Mouse (Mus musculus) urinary bladder, postnatal 36 days (tissue): ENCODE data around the gene Habp4.

Experiments used
- DNase-seq, 2 experiments: peaks; one replicate each; pipeline ENCODE4 v3.0.0; 2022; ENCODE audit warnings: low spot score in 2 of 2, mixed read lengths in 1 of 2

Habp4 gene

DNA sequence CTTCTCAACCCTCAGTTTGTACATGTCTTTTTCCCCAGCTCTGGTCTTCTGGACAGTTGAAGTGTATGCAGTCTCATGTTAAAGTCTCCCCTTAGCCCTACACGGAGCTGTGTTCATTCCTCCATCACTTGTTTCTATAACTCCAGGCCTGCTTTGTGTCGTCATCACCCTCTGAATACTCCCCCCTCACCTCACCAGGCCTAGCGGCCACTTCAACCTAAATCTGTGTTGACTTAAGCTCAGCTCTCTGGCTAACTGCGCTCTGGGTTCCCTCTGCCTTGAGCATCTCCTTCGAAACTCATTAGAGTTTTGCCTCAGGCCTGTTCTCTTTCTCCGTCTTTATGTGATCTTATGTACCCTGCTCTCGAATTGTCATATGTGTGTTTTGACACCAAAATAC is 16.4 kb downstream of the Habp4 start:
- DNase-seq, result no peak

DNA sequence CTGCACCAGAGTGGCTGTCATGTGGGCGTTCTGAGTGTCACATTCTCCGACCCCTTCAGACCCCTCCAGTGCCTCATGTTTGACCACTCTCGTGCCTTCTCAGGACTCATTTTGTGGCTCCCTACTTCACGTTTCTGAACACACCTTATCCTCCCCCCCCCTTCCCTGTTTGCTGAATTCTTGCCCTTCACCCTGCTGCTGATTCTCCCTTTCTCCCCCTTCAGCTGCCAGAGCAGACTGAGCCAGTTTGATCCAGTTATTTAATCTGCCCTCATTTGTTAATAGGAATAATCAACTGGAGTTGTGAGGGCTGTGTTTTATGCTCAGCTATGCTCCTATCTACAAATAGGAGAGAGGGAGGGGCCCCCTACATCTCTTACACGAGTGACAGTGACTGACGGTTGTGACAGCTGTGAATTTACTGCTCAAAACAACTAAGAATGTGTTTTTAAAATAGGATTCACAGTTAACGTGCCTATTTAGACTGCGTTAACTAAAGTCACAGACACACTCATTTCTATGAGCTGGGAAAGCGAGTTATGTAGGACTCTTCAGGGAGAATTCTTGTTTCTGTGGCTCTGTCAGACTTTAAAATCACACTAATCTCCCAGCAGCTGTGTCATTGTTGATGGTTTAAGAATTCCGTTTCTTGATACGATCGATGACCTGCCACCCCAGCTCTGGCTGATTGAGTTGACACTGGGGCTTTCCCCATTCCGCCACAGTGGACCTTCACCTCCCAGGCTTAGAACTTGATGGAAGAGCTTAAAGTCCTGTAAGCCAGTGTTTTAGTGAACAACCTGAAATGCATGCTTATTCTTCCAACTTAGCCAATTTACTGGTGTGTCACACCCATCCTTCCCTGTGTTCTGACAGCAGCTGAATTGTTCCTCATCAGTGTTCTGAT is 17.4 kb downstream of the Habp4 start:
- no peak for DNase-seq

DNA sequence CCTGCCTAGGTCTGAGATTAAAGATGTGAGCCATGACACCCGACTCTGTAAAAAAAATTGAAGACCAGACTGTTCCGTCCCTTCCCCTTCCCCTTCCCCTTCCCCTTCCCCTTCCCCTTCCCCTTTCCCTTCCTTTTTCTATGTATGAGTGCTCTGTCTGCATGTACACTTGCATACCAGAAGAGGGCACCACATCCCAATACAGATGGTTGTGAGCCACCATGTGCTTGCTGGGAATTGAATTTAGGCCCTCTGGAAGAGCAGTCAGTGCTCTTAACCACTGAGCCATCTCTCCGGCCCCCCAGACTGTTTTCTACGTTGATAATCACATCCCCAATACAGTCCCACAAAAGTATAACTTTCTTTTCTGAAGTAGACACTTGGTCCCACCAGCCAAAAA is 18.7 kb downstream of the Habp4 start:
- DNase-seq, result no peak

DNA sequence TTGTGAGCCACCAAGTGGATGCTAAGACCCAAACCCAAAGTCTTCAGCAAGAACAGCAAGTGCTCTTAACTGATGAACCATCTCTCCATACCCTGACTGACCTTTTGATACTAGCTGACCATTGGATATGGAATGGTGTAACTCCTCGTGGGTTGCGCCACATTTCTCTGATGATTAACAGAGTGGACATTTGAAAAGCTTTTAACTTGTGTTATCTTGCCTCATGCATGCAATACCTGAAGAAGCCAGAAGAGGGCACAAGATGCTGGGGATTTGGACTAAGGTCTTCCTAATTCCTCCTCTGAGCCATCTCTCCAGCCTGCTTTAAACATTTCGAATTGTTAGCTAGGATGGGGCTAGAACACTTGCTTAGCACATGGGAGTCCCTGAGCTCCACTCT is 19.3 kb downstream of the Habp4 start:
- DNase-seq, result peak; percentile 32 to 37

DNA sequence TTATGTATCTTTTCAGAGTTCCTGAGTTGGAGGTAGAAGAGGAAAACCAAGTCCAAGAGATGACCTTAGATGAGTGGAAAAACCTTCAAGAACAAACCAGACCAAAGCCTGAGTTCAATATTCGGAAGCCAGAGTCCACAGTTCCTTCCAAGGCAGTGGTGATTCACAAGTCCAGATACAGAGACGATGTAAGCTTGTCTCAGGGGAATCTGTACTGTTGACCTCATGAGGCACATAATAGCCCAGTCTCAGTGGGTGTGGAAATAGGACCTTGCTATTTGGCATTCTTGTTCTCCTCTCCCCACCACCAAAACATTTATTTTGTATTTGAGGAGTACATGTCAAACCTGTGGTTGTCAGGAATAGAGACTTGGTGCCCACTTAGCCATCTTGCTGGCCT is 20.5 kb downstream of the Habp4 start:
- DNase-seq, result no peak

DNA sequence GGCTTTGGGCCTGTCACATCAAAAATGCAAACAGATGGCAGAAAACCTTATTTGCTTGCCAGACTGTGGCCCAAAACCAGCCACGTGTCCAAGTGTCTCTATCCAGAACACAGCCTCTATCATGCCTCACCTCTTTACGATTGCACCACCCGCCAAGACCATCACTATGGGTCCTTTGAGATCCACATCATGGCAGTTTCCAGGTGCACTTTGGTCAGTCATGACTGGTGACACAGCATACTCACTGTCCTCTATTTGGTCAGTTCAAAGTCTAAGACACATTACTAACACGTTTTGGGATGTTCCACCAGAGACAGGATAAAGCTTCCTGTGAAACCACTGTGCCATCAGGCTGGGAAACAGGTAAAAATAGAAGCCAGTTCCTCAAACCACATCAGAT is 22.0 kb downstream of the Habp4 start:
- DNase-seq, result no peak

DNA sequence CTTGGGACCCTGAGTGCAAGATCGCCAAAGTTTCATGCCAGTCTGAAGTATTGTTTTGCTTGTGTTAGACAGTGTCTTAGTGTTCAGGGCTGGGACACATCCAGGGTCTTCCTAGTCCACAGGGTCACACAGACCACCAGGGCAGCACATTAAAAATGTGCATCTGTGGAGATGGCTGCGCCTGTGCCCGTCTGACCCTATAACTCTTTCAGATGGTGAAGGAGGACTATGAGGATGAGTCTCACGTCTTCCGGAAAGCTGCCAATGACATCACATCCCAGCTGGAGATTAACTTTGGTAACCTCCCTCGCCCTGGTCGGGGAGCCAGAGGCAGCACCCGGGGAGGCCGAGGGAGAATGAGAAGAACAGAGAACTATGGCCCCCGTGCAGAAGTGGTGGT is 22.7 kb downstream of the Habp4 start:
- no peak for DNase-seq

DNA sequence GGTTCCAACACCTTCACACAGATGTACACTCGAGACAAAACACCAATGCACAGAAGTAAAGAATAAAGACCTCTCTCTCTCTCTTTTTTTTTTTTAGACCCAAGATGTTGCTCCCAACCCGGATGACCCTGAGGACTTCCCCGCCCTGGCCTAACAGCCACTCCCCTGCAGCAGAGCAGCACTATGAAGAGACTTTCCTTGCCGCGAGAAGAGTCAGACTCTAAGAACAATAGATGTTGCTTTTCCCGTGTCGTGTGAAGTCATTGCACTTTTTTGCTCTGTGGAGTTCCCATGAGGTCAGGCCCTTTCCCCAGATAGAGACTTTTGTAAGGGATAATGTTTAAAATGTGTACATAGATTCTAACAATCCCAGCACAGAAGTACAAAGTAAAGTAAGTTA is 23.6 kb downstream of the Habp4 start:
- DNase-seq, result no peak

DNA sequence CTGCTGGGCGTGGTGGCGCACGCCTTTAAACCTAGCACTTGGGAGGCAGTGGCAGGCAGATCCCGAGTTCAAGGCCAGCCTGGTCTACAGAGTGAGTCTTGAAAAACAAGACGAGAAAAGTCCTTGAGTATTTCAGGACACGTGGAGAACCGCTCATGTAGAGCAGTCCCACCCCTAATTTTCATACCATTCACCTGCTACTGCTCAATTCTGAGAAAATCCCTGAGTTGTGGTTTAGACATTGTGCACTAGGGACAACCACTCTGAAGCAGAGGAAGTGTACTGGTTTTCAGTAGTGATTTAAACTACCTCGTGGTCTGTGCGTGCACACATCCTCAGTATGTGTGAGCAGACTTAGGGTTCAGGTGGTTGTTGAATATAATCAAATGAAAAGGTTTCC is 24.0 kb downstream of the Habp4 start:
- no peak for DNase-seq

DNA sequence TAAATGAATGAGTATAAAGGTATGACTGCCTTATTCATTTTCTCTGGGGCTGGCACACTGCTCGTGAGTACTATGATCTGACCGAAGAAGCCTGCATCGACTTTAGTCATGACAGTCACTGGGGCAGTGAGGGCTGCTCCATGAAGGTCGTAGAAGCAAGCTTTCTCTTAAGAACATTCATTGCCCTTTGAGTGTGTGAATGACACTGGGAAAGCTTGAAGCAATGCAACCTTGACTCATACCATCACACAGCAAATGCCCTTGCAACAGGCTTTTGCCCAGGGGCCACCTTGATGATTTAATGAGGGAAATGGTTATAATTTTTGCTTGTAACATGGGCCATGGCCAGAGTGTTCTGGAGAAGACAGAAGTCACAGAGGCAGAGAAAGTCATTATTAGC is 24.9 kb downstream of the Habp4 start:
- DNase-seq, result no peak

DNA sequence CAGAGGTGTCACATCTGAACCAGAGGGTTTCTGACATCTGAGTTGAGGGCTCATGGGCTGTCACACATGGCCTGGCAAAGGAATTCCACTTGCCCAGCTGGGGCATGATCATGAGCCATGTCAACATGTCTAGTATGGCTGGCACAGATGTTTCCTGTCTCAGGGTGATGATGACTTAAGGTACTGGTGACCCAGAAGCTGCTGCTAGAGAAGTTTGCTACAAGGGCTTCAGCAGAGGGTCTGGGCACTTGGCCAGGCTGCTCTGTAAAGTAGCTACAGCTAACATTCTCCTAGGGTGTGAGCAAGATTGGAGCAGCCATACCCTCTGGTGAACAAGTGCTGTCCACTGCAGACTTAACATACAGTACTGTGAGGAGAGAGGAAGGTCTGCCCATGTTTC is 25.4 kb downstream of the Habp4 start:
- no peak for DNase-seq

DNA sequence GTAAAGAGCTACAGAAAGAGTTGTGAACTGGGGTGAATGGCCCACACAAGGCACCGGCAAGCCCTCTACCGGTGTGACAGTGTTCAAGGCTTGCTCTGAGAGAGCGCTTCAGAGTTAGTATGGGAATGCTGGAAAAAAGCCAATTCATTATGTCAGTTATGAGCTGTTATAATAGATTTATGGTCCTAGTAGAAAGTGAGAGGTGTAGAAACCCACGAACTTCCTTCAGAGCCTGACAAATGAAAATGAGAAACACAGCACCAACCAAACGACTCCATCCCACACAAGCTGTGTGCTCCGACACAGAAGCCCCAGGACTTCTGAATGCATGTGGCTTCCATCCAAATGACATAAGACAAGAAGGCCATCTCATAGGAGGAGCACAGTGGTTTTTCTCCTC is 36.3 kb downstream of the Habp4 start:
- DNase-seq, result no peak

DNA sequence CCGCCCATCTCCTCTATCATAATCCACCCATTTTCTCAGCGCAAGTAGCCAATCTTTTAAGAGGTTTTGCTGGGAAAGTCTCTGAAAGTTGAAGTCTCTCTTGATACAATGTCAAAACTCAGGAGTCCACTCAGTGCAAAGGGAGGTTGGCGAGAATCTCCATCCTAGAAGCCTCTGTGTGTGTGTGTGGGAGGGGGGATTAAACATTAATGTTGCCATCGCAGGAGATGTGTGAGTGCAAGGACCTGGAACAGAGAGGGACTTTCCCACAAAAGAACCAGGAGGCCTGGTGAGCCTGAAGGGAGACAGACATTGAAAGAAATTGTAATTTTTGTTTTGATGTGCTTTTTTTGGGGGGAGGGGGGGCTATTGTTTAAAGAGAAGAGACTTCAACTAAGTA is 36.7 kb downstream of the Habp4 start:
- no peak for DNase-seq

DNA sequence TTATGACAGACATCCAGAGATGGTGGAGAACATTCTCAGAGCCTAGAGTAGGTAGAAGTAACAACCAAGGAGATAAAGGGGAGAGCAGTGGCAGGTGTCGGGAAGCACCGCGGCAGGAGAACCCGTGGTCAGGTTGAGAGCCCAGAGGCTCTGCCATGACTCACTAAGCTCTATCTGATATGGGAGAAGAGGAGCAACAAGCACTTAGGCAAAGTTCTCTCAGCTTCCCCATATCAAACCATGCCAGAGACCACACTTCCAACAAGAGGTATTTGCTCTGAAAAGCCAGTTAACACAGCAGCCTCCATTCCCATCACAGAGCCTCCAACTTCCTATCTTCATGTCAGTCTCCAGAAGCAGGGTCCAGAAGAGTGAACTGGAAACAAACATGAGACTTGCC is 39.3 kb downstream of the Habp4 start:
- no peak for DNase-seq

DNA sequence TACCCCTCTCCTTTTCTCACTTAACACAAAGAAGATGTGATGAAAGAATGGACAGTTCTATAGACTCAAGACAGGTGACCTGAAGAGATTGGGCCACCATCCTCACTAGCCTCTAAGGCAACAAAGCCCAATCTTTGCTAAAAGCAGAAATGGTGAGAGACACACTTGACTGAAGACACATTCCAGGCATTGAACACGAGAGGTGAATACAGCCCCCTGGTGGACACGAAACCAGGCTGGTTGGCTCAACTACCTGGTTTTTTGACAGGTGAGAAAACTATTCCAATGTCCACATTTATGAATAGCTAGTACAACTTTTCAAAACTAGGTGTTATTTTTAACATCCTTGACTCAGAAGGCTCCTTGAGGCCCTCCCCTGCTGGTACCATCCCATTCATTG is 43.1 kb downstream of the Habp4 start:
- DNase-seq, result no peak

DNA sequence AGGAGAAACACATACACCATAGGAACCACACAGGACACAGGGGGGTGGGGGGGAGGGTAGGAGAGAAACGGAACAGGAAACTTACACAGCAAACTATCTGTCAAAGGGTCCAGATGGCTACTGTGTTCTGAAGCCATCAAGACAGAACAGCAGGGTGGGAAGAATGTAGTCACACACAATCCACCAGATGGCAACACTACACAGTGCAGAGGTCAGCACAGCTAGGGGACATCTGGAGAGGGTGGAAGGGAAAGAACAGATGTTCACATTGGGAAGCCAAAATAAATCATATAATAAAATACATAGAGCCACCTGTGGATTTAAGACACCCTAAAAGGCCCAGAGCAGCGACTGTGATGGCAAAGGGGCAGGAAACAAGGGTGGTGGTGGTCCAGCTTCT is 43.6 kb downstream of the Habp4 start:
- DNase-seq, result no peak

DNA sequence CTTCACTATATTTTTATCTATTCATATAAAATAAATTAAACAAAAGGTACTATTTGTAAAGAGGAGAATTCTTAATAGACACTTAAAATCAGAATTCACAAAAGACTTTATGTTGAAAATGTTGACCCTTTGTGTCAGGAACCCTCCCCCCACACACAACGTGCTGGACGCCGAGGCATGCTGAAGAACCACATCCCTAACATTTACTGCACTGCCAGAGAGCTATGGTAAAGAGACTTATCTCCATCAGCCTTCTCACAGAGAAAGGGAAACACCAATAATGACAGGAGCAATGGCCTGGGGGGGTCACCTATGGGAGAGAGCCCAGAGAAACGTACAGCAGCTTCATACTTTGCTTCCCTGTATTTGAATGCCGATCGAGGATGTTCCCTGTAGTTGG is 46.5 kb downstream of the Habp4 start:
- DNase-seq, result no peak

DNA sequence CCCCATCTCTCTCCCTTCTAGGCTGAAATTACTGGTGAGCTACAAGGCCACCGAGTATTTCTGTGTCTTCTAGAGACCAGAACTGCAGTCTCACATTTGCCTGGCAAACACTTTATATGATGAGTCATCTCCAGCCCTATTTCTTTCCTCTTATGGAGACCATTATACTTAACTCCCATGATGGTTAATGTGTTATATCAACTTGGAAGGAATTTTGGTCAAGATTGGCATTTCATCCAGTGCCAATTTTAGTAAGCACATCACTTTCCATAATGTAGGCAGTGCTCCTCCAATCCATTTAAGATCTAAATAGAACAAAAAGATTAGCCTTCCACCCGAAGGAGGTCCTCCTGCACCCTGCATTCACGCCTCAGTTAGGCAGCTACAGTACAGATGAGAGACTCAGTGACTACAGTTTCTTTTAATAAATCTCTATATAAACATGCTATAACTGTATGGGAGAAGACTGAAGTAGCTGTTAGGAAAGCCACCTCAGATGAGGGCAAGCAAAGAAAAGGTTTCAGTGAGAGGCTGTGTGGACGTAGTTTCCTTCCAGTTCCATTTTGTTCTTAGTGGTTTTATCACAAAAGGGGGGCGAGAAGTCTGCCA is 50.5 kb downstream of the Habp4 start:
- DNase-seq, result no peak

DNA sequence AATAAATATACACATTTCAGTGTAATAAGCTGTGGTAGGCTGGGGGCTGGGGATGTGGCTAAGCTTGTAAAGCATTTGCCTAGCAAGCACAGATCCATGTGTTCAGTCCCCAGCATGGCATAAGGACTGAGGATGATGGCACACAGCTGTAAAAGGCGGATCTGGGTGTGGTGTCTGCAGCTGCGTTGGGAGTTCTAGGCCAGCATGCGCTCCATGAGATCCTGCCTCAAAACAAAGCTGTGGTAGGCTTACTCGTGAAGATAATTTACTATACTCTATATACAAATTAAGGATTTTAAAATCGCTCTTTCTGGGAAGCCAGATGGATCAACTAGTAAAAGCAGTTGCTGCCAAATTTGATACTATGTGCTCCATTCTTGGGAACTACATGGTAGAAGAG is 53.3 kb downstream of the Habp4 start:
- no peak for DNase-seq

DNA sequence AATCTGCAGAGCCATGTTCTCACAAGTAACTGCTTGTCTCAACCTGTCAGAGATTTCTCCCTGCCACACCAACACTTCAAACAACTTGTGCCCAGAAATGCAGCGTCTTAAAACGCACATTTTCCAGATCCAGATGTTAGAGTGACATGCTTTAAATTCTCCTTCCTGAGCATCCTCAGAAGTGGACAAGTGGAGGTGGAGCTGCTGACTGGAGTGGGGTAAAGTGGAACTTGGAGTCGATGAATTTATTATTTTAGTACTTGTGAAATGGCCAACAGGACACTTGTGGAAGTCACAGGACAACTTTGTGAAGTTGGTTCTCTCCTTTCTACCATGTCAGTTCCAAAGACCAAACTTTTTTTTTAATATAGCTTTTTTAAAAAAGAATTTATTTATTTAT is 64.1 kb downstream of the Habp4 start:
- no peak for DNase-seq

DNA sequence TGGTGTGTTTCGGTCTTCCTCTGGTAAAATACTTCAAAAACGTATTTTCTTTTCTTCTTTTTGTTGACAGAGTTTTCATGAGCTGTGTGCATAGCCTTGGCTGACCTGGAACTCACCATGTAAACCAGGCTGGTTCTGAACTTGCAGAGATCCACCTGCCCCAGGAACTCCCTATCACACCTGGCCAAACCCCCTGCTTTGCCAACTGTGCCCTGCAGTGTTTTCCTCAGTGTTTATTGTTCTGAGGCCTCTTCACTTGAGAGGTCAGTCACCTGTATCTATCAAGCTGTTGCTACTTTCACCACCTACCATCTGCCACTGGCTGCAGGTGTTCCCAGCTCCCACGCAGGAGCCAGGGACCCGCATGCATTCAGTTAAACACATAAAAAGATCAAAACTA is 65.1 kb downstream of the Habp4 start:
- no peak for DNase-seq

DNA sequence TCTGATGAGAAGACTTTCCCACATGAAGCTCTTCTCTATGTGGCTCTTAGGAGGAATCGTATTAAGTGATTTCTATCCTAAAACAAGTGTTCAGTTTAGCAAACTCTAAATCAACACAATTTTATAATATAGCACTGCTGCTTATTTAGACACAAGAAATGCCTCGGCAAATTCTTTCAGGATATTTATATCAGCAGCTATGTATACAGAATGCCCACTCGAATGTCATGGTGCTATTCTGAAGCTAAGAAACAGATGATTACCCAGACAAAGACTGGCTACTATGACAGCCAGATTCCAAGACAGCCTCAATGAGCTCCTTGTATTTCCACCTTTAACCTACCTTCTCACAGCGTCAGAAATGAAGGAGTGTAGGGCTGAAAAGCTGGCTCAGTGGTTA is 71.5 kb downstream of the Habp4 start:
- DNase-seq, result no peak

DNA sequence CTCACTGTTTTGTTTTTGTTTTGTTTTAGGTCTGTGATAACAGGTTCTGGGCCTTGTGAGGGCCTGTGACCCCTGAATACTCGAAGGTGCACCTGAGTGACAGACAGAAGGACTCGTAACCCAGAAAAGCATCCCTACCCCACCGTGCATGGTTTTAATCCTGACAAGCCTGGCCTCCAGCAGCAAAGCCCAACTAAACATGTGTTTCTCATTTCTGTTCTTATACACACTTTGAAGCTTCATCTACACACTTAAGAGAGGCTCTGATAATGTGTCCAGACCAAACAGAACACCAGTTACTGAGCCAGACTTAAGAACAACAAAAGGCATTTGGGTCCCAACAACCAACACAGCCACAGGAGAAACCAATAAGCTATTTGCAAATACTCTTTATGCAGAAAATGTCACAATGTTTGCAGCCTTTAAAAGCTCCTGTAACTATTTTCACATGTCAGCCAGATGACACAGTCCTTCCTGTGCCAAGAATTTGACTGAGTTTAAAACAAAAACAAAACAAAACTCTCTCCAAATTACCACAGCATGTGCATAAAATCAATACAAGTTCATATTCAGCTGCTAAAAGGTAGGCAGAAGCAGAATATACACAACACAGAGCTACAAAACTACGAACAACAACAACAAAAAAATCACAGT is 73.6 kb downstream of the Habp4 start:
- DNase-seq, result no peak
